Mouse (Mus musculus): Measurements from ENCODE around the gene Tubb3.

GRCm38 (mm10) chr8:123422781-123423159 is 11.5 kb downstream of the Tubb3 start:
- no peak for TF ChIP-seq CTCF (IDR thresholded peaks at IDR 0.05; ENCODE audit: insufficient read depth, low read length)
- no peak for TF ChIP-seq POLR2A (IDR thresholded peaks at IDR 0.05; ENCODE audit: borderline replicate concordance, extremely low read depth, low read depth, low read length)
